Comparison of ENCODE assay signal across 25 mouse cellular contexts in genomic region chr9:28264761-28265160, GRCm38 (mm10).
DNase-seq lines count a peak whose midpoint lies in the region; ATAC-seq and TF ChIP-seq lines count a peak whose summit lies in the region.
"Had no signal": no experiment of that assay in that cellular context is flagged by ENCODE, and none has a peak within 500 bp of the region (broad histone marks: within the 10 kb centered on the region; RNA-seq: fewer than 3 reads in every experiment).

No protein-coding gene starts in this region.

- H3K36me3 ChIP-seq in forebrain, postnatal 0 days (ENCODE audit: insufficient read depth): no peaks in the 10 kb centered on the region
- no peaks in the 10 kb centered on the region for H3K36me3 ChIP-seq in kidney, embryonic 14.5 days (ENCODE audit: control insufficient read depth, insufficient read depth, low read length)
- H3K36me3 ChIP-seq: embryonic facial prominence, embryonic 12.5 days; heart, embryonic 12.5 days; hindbrain, embryonic 12.5 days; kidney, embryonic 15.5 days; limb, embryonic 12.5 days; midbrain, embryonic 12.5 days had no signal

- no peak overlapping the region for H3K27ac ChIP-seq in forebrain, postnatal 0 days (ENCODE audit: low read depth, low read length)
- H3K27ac ChIP-seq in kidney, embryonic 14.5 days (ENCODE audit: low read depth, low read length): no peak overlapping the region
- H3K27ac ChIP-seq: embryonic facial prominence, embryonic 12.5 days; hindbrain, embryonic 12.5 days; kidney, embryonic 15.5 days; limb, embryonic 12.5 days; macrophage; midbrain, embryonic 12.5 days; stomach, postnatal 0 days had no signal

- peak; percentile 10 for DNase-seq in adrenal gland, postnatal 10 days
- DNase-seq in adrenal gland, adult 18-20 months (ENCODE audit: low spot score in 2 of 2): no peak
- DNase-seq in left cerebral cortex, adult 18-20 months (ENCODE audit: low spot score in 2 of 2): peak; percentile 58 to 67
- no peak for DNase-seq in left cerebral cortex, postnatal 10 days (ENCODE audit: extremely low spot score in 1 of 2, low spot score in 2 of 2)
- DNase-seq in left cerebral cortex, postnatal 14 days (ENCODE audit: low spot score in 2 of 2): peak; percentile 45 to 59
- DNase-seq in forebrain, postnatal 0 days: no peak
- DNase-seq: cerebellum, adult 11-12 months; cerebellum, postnatal 14 days; gastrocnemius, postnatal 10 days; heart, postnatal 10 days; kidney, postnatal 36 days; layer of hippocampus, postnatal 36 days; liver, postnatal 0 days had no signal

- H3K4me1 ChIP-seq in forebrain, postnatal 0 days (ENCODE audit: insufficient read depth): no peaks in the 10 kb centered on the region
- H3K4me1 ChIP-seq in kidney, embryonic 14.5 days (ENCODE audit: control insufficient read depth, insufficient read depth, low read length): 0 out of 2 replicates have a peak, but pooled peaks cover 2% of the 10 kb centered on the region
- H3K4me1 ChIP-seq: embryonic facial prominence, embryonic 12.5 days; heart, embryonic 12.5 days; hindbrain, embryonic 12.5 days; kidney, embryonic 15.5 days; limb, embryonic 12.5 days had no signal

- intact Hi-C loops in left cerebral cortex, postnatal 10 days (cut with DNase I): loop anchor here (5.0 kb wide), 3 partner anchors 63 to 1388 kb away; no protein-coding TSS in a partner anchor
- intact Hi-C loops in left cerebral cortex, postnatal 14 days (cut with DNase I): loop anchor here (5.0 kb wide), 2 partner anchors 63 to 138 kb away; no protein-coding TSS in a partner anchor

- WGBS in forebrain, postnatal 0 days: 47% methylated on average over 6 of the region's 6 CpGs
- 77% methylated on average over 6 of the region's 6 CpGs for WGBS in kidney, embryonic 14.5 days

- no peaks in the 10 kb centered on the region for H3K27me3 ChIP-seq in forebrain, postnatal 0 days (ENCODE audit: insufficient read depth, low read length)
- H3K27me3 ChIP-seq in kidney, embryonic 14.5 days (ENCODE audit: control insufficient read depth, insufficient read depth, low read length): no peaks in the 10 kb centered on the region
- H3K27me3 ChIP-seq: embryonic facial prominence, embryonic 12.5 days; kidney, embryonic 15.5 days had no signal

- no peak overlapping the region for H3K4me3 ChIP-seq in forebrain, postnatal 0 days (ENCODE audit: low read depth, low read length)
- no peak overlapping the region for H3K4me3 ChIP-seq in kidney, embryonic 14.5 days (ENCODE audit: low read length)
- H3K4me3 ChIP-seq: embryonic facial prominence, embryonic 12.5 days; heart, embryonic 12.5 days; hindbrain, embryonic 12.5 days; kidney, embryonic 15.5 days; limb, embryonic 12.5 days; midbrain, embryonic 12.5 days had no signal

- no peaks in the 10 kb centered on the region for H3K9me3 ChIP-seq in forebrain, postnatal 0 days (ENCODE audit: low read length)
- no peaks in the 10 kb centered on the region for H3K9me3 ChIP-seq in kidney, embryonic 14.5 days (ENCODE audit: control insufficient read depth, low read length)
- H3K9me3 ChIP-seq: embryonic facial prominence, embryonic 12.5 days; heart, embryonic 12.5 days; hindbrain, embryonic 12.5 days; kidney, embryonic 15.5 days; limb, embryonic 12.5 days; midbrain, embryonic 12.5 days had no signal

- TF ChIP-seq CTCF in forebrain, postnatal 0 days (IDR thresholded peaks at IDR 0.05; ENCODE audit: low read depth): no peak

- no peak overlapping the region for H3K4me2 ChIP-seq in forebrain, postnatal 0 days (ENCODE audit: low read depth)
- no peak overlapping the region for H3K4me2 ChIP-seq in kidney, embryonic 14.5 days (replicated peaks; ENCODE audit: low read depth, low read length)
- H3K4me2 ChIP-seq: embryonic facial prominence, embryonic 12.5 days; heart, embryonic 12.5 days; hindbrain, embryonic 12.5 days; kidney, embryonic 15.5 days; limb, embryonic 12.5 days; liver, embryonic 11.5 days; midbrain, embryonic 12.5 days had no signal

- no peak for ATAC-seq in forebrain, postnatal 0 days
- no peak for ATAC-seq in kidney, embryonic 14.5 days (ENCODE audit: low FRiP score, low TSS enrichment)
- ATAC-seq: intestine, postnatal 0 days; liver, postnatal 0 days; lung, postnatal 0 days had no signal

- H3K9ac ChIP-seq in forebrain, postnatal 0 days: no peak overlapping the region
- H3K9ac ChIP-seq in kidney, embryonic 14.5 days (ENCODE audit: low read depth, low read length): no peak overlapping the region
- H3K9ac ChIP-seq: embryonic facial prominence, embryonic 12.5 days; heart, embryonic 12.5 days; hindbrain, embryonic 12.5 days; kidney, embryonic 15.5 days; limb, embryonic 12.5 days; liver, postnatal 0 days; midbrain, embryonic 12.5 days had no signal

Comparison
In these comparisons a context has a peak if more than half of its experiments do, and no peak if none do; other contexts are left out.
1. DNase-seq: peak in adrenal gland, postnatal 10 days (single experiment), left cerebral cortex, adult 18-20 months (2 of 2) and left cerebral cortex, postnatal 14 days (2 of 2); none in adrenal gland, adult 18-20 months (0 of 2), left cerebral cortex, postnatal 10 days (0 of 2) and forebrain, postnatal 0 days (single experiment).